Mouse (Mus musculus): Measurements from ENCODE around the gene Wdtc1.

Wdtc1 gene

GRCm38 (mm10) chr4:133353367-133354365 lies at the start of gene Wdtc1:
Wdtc1 (minus strand) TSS chr4:133353481.
- no peak for DNase-seq (ENCODE audit: low read depth)

- no peak for DNase-seq (ENCODE audit: low read depth)
Observed at GRCm38 (mm10) chr4:133402011-133402410, 48.7 kb upstream of the Wdtc1 start.

GRCm38 (mm10) chr4:133400098-133400497 lies 46.8 kb upstream of the Wdtc1 start:
- no peak for DNase-seq (ENCODE audit: low read depth)

DNA sequence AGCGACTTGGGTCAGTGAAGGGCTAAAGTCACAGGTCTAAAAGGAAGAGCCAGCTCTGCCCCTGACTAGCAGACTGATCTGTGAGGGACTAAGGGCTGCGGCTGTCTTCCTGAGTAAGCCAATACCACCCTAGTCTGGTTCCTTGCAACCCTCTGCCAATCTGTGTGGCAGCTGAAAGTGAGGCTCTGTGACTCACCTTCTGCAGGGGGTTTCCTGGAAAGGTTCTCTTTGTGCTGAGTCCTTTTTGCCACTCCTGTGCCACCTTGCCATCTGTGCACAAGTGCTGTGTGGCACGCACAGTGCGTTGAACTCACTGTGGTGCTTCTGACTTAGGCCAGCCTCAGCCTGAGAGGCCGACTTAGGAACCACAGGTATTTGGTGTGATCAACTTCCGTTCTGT lies 46.2 kb upstream of the Wdtc1 start:
- no peak for DNase-seq (ENCODE audit: low read depth)

DNA sequence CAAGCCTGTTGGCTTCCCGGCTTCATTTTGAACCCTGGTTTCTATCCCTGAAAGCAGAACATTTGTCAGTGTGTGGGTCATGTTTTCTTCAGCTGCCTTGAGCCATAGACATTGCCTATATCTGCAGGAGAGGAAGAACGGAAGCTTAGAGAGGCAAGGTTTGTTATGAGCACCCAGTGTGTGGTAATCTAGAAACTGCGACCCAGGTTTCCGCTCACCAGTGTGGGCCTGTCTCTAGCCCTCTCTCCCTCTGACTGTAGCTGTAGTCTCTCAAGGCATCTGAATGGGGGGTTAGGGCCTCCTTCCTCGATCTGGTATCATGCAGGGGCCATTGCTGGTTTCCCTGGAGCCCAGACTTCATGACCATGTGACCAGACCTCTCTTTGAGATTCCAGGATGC lies 45.3 kb upstream of the Wdtc1 start:
- no peak for DNase-seq (ENCODE audit: low read depth)

DNA sequence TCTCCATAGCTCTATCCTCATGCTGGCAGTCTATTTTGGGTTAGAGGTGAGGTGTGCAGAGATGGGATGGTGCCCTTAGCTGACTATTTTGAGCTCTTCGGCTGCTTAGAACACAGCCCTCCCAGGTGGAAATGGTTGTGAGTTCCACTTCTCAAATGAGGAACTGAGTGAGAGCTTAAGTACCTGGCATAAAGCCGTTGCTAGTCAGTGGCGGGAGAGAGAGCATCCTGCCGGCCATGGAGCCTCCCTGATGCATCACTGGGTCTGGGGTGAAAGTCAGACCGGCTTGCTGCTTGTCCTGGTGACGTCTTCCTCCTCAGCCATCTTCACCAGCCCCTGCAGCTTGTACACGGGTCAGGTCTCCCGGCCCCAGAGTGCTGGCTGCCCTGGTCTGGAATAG lies 44.7 kb upstream of the Wdtc1 start:
- no peak for DNase-seq (ENCODE audit: low read depth)

- DNase-seq (ENCODE audit: low read depth) = no peak
Observed at GRCm38 (mm10) chr4:133397299-133397698, 44.0 kb upstream of the Wdtc1 start.

DNA sequence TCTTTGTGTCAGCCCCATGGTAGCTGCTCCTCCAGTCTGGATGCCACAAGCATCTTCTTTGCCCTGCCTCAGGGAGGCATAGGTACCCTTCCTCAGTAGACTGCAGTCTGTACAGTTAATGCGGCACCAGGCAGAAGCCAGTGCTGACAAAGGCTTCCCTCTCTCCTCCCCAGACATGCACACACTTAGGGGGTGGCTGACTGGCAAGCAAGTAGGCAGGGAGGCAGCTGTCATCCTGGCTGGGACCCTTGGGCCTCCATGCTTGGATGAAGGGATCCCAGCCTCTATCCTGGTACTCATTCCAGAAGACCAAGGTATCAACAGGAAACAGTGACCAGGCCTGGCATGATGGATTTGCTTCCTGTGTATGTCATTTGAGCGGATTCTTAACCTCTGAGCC lies 42.8 kb upstream of the Wdtc1 start:
- no peak for DNase-seq (ENCODE audit: low read depth)

DNA sequence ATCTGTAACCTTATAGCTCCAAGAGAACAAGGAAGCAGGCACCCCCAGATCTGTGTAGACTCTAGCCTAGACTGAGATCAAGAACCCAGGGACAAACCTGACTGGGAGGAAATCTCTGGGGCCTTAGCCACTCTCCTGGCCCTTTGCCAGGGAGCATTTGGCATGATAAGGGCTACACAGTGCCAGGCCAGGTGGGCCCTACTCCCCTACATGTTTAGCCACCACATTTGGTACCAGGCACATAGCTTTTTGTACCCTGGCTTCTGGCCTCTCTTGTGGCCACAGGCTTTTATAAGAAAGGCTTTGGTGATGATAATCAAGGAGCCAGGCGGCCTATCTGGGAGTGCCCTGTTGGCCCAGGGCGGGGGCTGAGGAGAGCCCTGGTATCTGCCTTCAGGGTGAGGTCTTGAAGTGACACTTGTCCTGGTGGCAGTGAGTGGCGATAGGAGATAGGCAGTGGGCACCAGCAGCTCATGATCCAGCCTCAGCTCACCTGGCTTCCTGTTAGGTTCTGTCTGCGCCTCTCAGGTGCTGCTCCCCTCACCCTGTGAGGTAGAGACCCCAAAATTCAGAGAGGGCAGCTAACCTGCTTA lies 41.8 kb upstream of the Wdtc1 start:
- no peak for DNase-seq (ENCODE audit: low read depth)

DNA sequence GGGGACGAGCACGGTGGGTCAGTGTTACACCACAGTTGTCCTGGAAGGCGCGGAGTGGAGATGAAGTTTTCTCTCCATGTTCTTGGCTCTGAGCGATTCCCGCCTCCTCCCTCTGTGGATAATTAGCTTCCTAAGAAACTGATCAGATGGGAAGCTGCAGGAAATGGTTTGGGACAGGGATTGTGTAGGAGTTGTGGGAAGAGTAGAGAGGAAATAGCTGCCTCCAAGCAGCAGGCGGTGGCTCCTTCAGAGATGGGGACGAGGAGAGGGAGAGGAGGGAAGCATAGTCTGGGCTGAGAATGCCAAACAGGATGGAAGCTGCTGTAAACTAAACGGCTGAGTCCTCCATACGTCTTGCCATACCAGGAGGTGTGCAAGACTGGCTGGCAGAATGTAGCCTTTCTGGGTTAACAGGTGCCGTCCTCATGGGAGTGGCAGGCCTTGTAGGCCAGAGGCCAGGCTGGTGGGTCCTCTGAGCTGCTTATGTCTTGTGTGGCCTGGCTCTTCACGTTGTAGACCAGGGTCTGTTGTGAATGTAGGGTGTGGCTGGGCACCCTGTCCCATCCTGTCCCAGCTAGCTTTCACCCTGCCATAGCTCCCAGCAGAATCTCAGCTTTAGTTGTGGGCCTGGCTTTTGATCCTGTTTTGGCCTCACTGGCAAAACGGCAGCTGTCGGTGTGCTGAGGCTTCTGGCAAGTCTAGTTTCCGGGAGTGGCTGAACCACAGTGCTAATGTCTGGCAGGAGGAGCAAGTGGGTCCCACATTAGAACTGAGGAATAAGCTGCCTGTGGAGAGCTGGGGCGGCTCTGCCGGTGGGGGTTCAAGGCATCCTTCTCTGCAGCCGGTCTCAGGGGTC lies 38.1 kb upstream of the Wdtc1 start:
- no peak for DNase-seq (ENCODE audit: low read depth)

DNA sequence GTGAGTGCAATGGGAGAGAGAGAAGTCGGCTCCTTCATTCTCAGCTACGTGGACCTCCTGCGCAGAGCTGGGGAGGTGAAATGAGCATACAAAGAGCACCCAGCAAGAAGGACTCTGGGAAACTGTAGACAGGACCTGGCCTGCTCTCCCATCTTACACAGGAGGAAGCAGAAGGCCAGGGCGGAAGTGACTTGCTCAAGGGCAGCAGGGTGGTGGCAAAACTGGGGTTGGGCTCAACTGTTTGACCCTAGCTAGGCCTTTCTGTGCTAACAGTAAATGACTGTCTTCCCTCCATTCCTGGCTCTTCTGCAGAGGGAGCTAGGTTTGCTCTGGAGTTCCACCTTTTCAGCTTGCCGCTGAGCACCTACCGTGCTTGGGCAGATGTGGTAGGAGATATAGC lies 37.3 kb upstream of the Wdtc1 start:
- no peak for DNase-seq (ENCODE audit: low read depth)

- DNase-seq (ENCODE audit: low read depth) = no peak
Observed at GRCm38 (mm10) chr4:133390042-133390441, 36.8 kb upstream of the Wdtc1 start.

GRCm38 (mm10) chr4:133388781-133389552 lies 35.7 kb upstream of the Wdtc1 start:
- DNase-seq (ENCODE audit: low read depth) = no peak

- DNase-seq (ENCODE audit: low read depth) = no peak
Observed at GRCm38 (mm10) chr4:133387053-133387452, 33.8 kb upstream of the Wdtc1 start.

GRCm38 (mm10) chr4:133386061-133386797 lies 32.9 kb upstream of the Wdtc1 start:
- no peak for DNase-seq (ENCODE audit: low read depth)

DNA sequence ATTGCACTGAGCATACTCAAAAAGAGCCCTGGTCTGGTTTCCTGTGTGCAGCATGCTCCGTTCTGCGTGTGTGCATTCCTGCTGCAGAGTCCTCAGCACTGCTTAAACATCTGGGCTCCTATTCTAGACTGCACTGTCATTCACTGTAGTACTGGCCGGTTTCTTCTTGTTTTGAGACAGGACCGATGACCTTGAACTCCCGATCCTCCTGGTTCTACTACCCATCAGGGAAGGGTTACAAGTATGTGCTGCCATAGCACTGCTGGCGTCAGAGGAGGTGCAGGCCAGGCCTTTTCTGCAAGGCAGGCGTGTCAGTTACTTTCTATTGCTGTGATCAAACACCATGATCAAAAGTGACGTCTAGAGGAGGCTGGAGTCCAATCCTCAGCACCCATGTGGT lies 27.9 kb upstream of the Wdtc1 start:
- no peak for DNase-seq (ENCODE audit: low read depth)

DNA sequence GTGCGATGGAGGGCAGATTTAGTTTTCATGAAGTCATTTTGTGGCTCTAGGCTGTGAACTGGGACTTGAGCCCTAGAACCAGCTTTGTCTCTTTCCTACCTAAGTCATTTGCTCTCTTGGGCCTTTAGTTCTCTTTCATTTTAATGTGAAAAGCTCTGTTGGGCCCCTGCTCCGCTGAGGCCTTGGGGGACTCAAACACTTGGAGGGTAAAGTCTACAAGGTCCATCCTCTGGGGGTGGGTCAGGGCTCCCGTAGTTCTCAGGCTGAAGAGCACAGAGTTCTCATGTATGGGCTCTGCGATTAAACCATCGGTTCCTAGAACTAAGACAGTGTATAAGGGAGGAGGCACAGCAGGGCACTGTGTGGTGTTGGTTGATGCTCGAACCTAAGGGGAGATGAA lies 27.3 kb upstream of the Wdtc1 start:
- DNase-seq (ENCODE audit: low read depth) = no peak

DNA sequence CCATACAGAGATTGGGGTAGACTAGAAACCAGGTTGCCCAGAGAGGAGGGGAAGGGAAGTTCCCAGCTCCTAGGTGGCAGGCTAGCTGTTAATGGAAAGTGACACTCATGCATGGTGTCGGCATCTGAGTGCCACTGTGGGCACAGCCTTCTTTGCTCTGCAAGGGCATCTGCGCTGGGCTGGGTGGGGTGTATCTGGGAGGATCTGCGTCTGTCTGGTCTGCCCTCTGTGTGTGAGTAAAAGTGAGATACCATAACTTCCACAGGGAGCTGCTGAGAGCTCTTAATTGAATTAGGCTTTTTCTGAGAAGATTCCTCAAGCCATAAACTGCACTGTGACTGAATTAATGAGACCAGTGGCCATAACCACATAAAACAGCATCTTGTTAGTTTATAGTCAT lies 26.6 kb upstream of the Wdtc1 start:
- no peak for DNase-seq (ENCODE audit: low read depth)

DNA sequence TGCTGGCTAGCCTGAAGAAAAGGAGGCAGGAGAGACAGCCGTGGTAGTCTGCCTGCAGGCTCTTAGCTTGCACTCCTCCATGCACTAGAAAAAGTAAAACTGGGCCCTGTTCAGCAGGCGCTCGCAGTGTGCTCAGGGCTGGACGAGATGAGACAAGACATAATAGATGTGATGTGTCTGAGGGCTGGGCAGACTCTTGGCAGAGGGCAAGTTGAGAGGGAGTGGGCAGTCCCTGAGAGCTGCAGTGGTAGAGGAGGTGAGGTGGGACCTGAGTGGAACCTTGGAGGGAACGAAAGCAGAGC lies 25.7 kb upstream of the Wdtc1 start:
- no peak for DNase-seq (ENCODE audit: low read depth)

DNA sequence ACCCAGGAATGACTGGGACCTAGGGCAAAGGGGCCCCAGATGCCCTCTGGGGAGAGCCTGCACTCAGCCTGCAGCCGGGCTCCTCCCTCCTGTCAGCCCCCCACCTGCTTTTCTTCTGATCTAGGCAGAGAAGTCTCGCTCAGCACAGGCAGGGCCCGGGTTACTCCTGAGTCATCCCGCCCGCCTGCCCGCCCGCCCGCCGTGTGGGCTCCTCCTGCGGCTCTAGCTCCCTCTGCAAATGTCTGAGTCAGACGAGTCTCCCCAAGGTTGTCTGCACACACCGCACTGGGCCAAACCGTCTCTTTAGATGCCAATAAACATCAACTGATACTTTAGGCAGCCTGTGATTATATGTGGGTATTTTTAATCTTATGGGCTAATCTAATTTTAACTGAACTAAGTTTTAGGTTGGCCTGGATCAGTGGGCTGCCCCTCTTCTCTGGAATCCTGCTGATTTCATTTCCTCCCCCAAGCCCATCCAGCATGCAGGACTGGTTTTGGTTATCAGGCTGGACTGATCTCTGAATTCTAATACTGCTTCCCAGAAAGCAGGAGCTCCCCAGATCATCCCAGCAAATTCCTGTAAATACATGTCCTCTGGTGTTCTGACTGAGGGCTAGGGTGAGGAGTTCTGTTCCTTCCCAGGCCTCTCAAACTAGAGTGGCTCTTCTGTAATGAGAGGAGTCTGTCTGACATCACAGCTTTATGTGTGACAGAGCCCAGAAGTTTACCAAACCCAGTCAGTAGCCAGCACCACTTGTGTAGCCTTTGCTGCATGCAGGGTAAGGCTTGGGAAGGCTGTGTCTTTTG lies 25.2 kb upstream of the Wdtc1 start:
- DNase-seq (ENCODE audit: low read depth) = peak; percentile 52

Data from c-Kit-positive CD71-negative TER-119-negative erythroid progenitor cells, embryonic 14.5 days (primary cell).